Mouse (Mus musculus) hindbrain, embryonic 12.5 days (tissue): ENCODE measurements at regions not wholly inside any gene's neighbourhood (a gene's known extent, or its start where the extent isn't known, plus 50 kb on each side); places are given as distances from the start of the nearest gene placed in this dataset.

Experiments
- ATAC-seq: fragments of 200-750 bp; cut with Nextera tagmentation; 2 replicates; pipeline ENCODE4 v1.8.0; 2017; ENCODE audit warnings: moderate TSS enrichment; ENCODE audit not compliant: low FRiP score
- H3K27ac ChIP-seq: fragments of 300-500 bp; sonication (generic); 2 replicates; pipeline ENCODE4 v1.5.1; 2016; ENCODE audit warnings: mild to moderate bottlenecking
- H3K27me3 ChIP-seq: fragments of 300-500 bp; sonication (generic); 2 replicates; pipeline ENCODE4 v1.6.1; 2016; ENCODE audit warnings: mild to moderate bottlenecking
- H3K36me3 ChIP-seq: fragments of 300-500 bp; sonication (generic); 2 replicates; pipeline ENCODE4 v1.6.1; 2016; ENCODE audit warnings: mild to moderate bottlenecking
- H3K4me1 ChIP-seq: fragments of 300-500 bp; sonication (generic); 2 replicates; pipeline ENCODE4 v1.6.1; 2016
- H3K4me2 ChIP-seq: fragments of 300-500 bp; sonication (generic); replicated peaks from 2 replicates; pipeline ENCODE4 v1.6.1; 2016; ENCODE audit warnings: mild to moderate bottlenecking
- H3K4me3 ChIP-seq: fragments of 300-500 bp; sonication (generic); 2 replicates; pipeline ENCODE4 v1.5.1; 2016; ENCODE audit warnings: mild to moderate bottlenecking
- H3K9ac ChIP-seq: fragments of 300-500 bp; sonication (generic); 2 replicates; pipeline ENCODE4 v1.6.1; 2016; ENCODE audit warnings: mild to moderate bottlenecking, moderate library complexity
- H3K9me3 ChIP-seq: fragments of 300-500 bp; sonication (generic); replicated peaks from 2 replicates; pipeline ENCODE4 v1.6.1; 2016; ENCODE audit warnings: mild to moderate bottlenecking
- WGBS: fragments of 180-500 bp; shearing (Covaris S2); methylation state at CpG from one replicate; pipeline ENCODE4 v1.1.7; 2016; 5-methylcytosine and 5-hydroxymethylcytosine counted together

DNA sequence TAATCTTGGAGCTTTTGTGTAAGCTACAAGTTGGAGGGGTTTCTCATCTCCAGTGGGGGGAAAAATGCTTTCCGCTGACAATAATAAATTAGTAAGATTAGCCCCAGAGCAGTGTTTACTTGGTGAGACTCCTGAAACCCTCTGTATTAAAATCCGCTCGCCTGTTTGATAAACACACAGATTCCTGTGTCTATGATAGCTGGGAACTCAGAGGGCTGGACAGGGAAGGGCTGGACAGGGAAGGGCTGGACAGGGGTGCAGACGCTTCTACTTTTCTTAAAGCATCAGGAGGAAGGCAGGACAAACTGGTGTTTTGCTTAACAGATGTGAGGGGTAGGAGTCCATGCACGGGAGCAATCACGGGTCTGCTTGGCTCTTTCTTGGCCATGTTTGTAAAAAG, 68.0 kb upstream of the Fat1 start:
- Histone ChIP-seq H3K4me3 (no peak overlapping the region), H3K9ac (no peak overlapping the region), H3K4me2 (no peak overlapping the region), H3K9me3 (no peaks in the 10 kb centered on the region), H3K4me1 (no peaks in the 10 kb centered on the region), H3K27me3 (no peaks in the 10 kb centered on the region), H3K27ac (no peak overlapping the region), H3K36me3 (no peaks in the 10 kb centered on the region)
- ATAC-seq, result no peak
- WGBS, result 76% methylated on average over 6 of the region's 6 CpGs

- ATAC-seq, result no peak
- no peak overlapping the region for H3K9ac ChIP-seq
- H3K9me3 ChIP-seq, result no peaks in the 10 kb centered on the region
- no peaks in the 10 kb centered on the region for H3K27me3 ChIP-seq
- H3K4me2 ChIP-seq, result no peak overlapping the region
- H3K4me3 ChIP-seq, result no peak overlapping the region
- 79% methylated on average over 5 of the region's 5 CpGs for WGBS
- no peak overlapping the region for H3K27ac ChIP-seq
- no peaks in the 10 kb centered on the region for H3K4me1 ChIP-seq
- H3K36me3 ChIP-seq, result no peaks in the 10 kb centered on the region
These were observed 67.6 kb upstream of the Fat1 start for GRCm38 (mm10) chr8:44867666-44868065.

DNA sequence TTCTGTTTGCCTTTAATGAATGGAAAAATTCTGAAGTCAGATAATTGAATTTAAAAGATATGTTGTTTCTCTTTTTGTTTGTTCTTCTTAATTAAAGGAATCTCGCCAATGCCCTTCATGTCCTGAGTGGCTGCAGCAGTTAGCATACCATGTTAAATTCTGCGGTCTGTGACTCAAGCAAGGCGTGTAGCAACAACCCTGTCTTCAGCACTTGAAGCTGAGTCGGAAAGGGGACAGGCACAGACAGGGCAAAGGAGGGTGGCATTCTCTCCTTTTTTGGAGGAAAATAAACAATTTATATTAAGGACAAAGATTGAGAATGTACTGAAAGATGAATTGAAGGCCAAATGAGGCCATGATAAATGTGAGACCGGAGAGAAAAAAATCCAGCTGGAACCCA, 58.2 kb upstream of the Fat1 start:
- H3K9me3 ChIP-seq, result no peaks in the 10 kb centered on the region
- WGBS, result 69% methylated on average over 5 of the region's 5 CpGs

GRCm38 (mm10) chr8:44878208-44878607, 57.0 kb upstream of the Fat1 start:
- Histone ChIP-seq H3K27me3 (no peaks in the 10 kb centered on the region), H3K36me3 (no peaks in the 10 kb centered on the region), H3K4me1 (no peaks in the 10 kb centered on the region), H3K27ac (no peak overlapping the region), H3K9me3 (no peaks in the 10 kb centered on the region), H3K4me2 (no peak overlapping the region), H3K4me3 (no peak overlapping the region), H3K9ac (no peak overlapping the region)
- 83% methylated on average over 3 of the region's 3 CpGs for WGBS
- ATAC-seq, result no peak

More for the DNA sequence above, 58.2 kb upstream of the Fat1 start:
- no peaks in the 10 kb centered on the region for H3K27me3 ChIP-seq
- no peak overlapping the region for H3K4me3 ChIP-seq
- no peak overlapping the region for H3K27ac ChIP-seq
- no peak for ATAC-seq
- no peak overlapping the region for H3K4me2 ChIP-seq
- no peaks in the 10 kb centered on the region for H3K4me1 ChIP-seq
- H3K9ac ChIP-seq, result no peak overlapping the region
- H3K36me3 ChIP-seq, result no peaks in the 10 kb centered on the region

DNA sequence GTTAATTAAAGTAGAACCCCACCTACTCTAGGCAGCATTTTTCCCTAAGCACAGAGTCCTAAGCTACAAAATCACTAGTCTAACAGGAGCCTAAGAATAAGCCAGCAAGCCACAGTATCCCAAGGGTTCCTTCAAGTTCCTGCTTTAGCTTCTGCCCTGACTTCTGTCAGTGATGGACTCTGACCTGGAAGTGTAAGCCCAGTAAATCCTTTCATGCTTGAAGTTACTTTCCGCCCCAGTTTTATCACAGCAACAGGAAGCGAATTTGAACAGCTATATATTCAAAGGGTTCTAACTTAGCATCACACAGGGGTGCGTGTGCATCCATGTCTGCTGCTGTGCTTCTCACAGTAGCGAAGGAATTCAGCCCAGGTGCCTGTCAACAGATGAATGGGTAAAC, 56.1 kb upstream of the Fat1 start:
- Histone ChIP-seq H3K9me3 (no peaks in the 10 kb centered on the region), H3K9ac (no peak overlapping the region), H3K4me1 (no peaks in the 10 kb centered on the region), H3K4me3 (no peak overlapping the region), H3K4me2 (no peak overlapping the region), H3K27me3 (no peaks in the 10 kb centered on the region), H3K27ac (no peak overlapping the region), H3K36me3 (no peaks in the 10 kb centered on the region)
- 82% methylated on average over 4 of the region's 4 CpGs for WGBS
- ATAC-seq, result no peak

DNA sequence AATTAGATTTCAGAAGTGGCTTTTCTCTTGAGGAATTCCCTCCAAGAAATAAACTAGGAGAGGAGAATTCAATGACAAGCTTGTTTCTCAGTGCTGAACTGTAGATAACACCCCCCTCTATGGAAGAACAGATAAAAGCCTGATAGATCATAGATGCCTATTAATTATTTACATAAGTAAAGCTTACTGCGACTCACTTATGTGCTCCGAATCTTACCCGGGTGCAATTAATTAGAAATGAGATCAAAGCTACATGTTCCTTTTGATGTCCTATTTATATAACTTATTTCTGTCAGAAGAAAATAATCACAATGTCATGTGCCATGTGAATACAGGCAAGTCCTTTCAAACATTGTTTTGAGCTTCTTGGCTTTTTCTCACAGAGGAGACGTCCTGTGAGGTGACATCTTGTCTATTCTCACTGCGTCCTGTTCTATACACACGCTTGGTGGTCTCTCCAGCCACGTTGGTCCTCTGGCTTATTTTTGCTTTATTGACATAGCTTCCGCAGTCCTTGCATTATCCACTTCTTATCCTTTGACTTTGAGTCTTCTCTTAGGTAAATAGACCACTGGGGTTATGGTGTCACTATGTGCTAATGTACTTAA, 50.7 kb upstream of the Fat1 start:
- H3K27ac ChIP-seq, result no peak overlapping the region
- 77% methylated on average over 8 of the region's 8 CpGs for whole genome bisulfite sequencing
- no peak overlapping the region for H3K4me2 ChIP-seq
- no peak overlapping the region for H3K9ac ChIP-seq
- no peaks in the 10 kb centered on the region for H3K27me3 ChIP-seq
- ATAC-seq, result no peak
- no peaks in the 10 kb centered on the region for H3K36me3 ChIP-seq
- no peaks in the 10 kb centered on the region for H3K4me1 ChIP-seq
- no peak overlapping the region for H3K4me3 ChIP-seq
- no peaks in the 10 kb centered on the region for H3K9me3 ChIP-seq
